Mouse (Mus musculus) testis, adult 2 months (tissue): ENCODE measurements around the gene Cdh18. TPM values are rescaled to one million over a fixed set of nuclear protein-coding genes. Genes with fewer than 3 reads are reported as not detected.

Experiments used
- H3K27ac ChIP-seq: fragments of 200-500 bp; 2 replicates; pipeline ENCODE4 v1.5.1; 2012; ENCODE audit warnings: low read depth, low read length; ENCODE audit not compliant: control insufficient read depth, insufficient read depth
- H3K27me3 ChIP-seq: fragments of 200-500 bp; 2 replicates; pipeline ENCODE4 v1.6.1; 2012; ENCODE audit warnings: mild to moderate bottlenecking, low read length, moderate library complexity; ENCODE audit not compliant: control insufficient read depth, insufficient read depth
- H3K36me3 ChIP-seq: fragments of 200-500 bp; 2 replicates; pipeline ENCODE4 v1.6.1; 2012; ENCODE audit warnings: mild to moderate bottlenecking, low read length; ENCODE audit not compliant: control insufficient read depth, insufficient read depth
- H3K4me1 ChIP-seq: fragments of 200-500 bp; 2 replicates; pipeline ENCODE4 v1.6.1; 2012; ENCODE audit warnings: low read length; ENCODE audit not compliant: control insufficient read depth, insufficient read depth
- H3K4me3 ChIP-seq: fragments of 200-500 bp; 2 replicates; pipeline ENCODE4 v1.5.1; 2012; ENCODE audit warnings: low read depth, mild to moderate bottlenecking, low read length, moderate library complexity, mixed read lengths; ENCODE audit not compliant: control insufficient read depth
- CTCF ChIP-seq: fragments of 200-500 bp; IDR thresholded peaks from 2 replicates; pipeline ENCODE4 v1.5.1; 2012; ENCODE audit warnings: low read depth, mild to moderate bottlenecking, inconsistent platforms, low read length, moderate library complexity; ENCODE audit not compliant: control insufficient read depth, insufficient read depth, insufficient replicate concordance
- POLR2A ChIP-seq: fragments of 200-500 bp; IDR thresholded peaks from 2 replicates; pipeline ENCODE4 v1.6.1; 2012; ENCODE audit warnings: low read depth, mild to moderate bottlenecking, inconsistent platforms, low read length, moderate library complexity; ENCODE audit not compliant: control insufficient read depth
- polyA plus RNA-seq: library from polyadenylated mRNA; depleted of rRNA; stranded (reverse); fragments of >200 nt; gene quantifications from 2 replicates; pipeline ENCODE4 v1.2.3, GENCODE M21; 2012

Gene Cdh18
- polyA plus RNA-seq, 1 experiment = 1.5 TPM

- Histone ChIP-seq H3K36me3 (no peaks in the 10 kb centered on the region), H3K4me1 (no peaks in the 10 kb centered on the region), H3K27ac (no peak overlapping the region), H3K4me3 (no peak overlapping the region), H3K27me3 (no peaks in the 10 kb centered on the region)
- TF ChIP-seq CTCF = no peak
- TF ChIP-seq POLR2A = no peak
Measured at GRCm38 (mm10) chr15:23366325-23366724, 817.5 kb downstream of the Cdh18 start.

- Histone ChIP-seq H3K4me1 (no peaks in the 10 kb centered on the region), H3K36me3 (no peaks in the 10 kb centered on the region), H3K27me3 (no peaks in the 10 kb centered on the region), H3K27ac (no peak overlapping the region), H3K4me3 (no peak overlapping the region)
- TF ChIP-seq POLR2A (no peak), CTCF (no peak)
Measured at GRCm38 (mm10) chr15:23367712-23368111, 818.9 kb downstream of the Cdh18 start.

DNA sequence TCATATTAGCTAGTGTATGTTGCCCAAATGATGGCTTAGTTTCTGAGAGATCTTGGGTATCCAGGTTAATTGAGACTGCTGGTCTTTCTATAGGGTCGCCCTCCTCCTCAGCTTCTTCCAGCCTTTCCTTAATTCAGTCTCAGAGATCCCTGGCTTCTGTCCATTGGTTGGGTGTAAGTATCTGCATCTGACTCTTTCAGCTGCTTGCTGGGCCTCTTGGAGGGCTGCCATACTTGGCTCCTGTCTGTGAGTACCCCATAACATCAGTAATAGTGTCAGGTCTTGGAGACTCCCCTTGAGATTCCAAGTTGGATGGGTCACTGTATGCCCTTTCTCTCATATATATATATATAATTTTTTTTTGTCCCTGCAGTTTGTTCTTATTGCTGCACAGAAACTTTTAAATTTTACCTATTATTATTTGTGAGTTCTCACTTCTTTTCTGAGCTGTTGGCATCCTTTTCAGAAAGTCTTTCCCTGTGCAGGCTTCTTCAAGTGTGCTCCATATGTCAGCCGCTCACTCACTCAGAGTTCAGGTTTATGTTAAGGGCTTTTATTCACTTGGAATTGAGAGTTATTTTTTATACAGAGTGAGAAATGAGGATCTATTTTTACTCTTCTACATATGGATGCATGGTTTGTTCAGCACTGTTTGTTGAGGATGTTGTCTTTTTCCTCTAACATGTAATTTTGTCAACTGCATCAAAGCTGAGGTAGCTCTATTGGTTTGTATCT is 829.4 kb downstream of the Cdh18 start:
- Histone ChIP-seq H3K27me3 (no peaks in the 10 kb centered on the region), H3K4me1 (no peaks in the 10 kb centered on the region), H3K27ac (no peak overlapping the region), H3K36me3 (no peaks in the 10 kb centered on the region), H3K4me3 (no peak overlapping the region)
- no peak for TF ChIP-seq CTCF
- no peak for TF ChIP-seq POLR2A

- Histone ChIP-seq H3K36me3 (no peaks in the 10 kb centered on the region), H3K27me3 (no peaks in the 10 kb centered on the region), H3K4me3 (no peak overlapping the region), H3K27ac (no peak overlapping the region), H3K4me1 (no peaks in the 10 kb centered on the region)
- TF ChIP-seq POLR2A (no peak), CTCF (no peak)
Measured at GRCm38 (mm10) chr15:23385816-23386215, 837.0 kb downstream of the Cdh18 start.

- Histone ChIP-seq H3K4me1 (no peaks in the 10 kb centered on the region), H3K4me3 (no peak overlapping the region), H3K36me3 (no peaks in the 10 kb centered on the region), H3K27me3 (no peaks in the 10 kb centered on the region), H3K27ac (no peak overlapping the region)
- TF ChIP-seq POLR2A (no peak), CTCF (no peak)
Measured at GRCm38 (mm10) chr15:23396646-23397045, 847.8 kb downstream of the Cdh18 start.

DNA sequence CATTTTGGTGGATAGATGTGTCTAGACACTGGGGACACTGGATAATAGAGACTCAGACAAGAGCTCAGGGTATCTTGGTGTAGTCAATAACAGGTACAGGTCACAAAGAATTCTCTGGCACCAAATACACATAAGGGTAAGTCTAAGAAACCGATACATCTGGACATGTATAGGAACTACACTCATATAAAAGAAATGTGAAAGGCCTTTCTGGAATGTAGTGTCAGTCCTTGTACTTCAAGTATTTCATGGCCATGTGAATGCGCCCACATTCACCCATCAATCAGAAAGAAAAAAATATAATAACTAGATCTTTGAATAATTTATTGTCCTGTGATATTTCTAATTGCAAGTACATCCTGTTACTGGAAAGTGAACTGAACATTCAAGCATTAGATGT is 855.0 kb downstream of the Cdh18 start:
- no peak overlapping the region for H3K4me3 ChIP-seq
- H3K36me3 ChIP-seq = no peaks in the 10 kb centered on the region
- H3K27me3 ChIP-seq = no peaks in the 10 kb centered on the region
- no peaks in the 10 kb centered on the region for H3K4me1 ChIP-seq
- TF ChIP-seq POLR2A (no peak), CTCF (no peak)
- H3K27ac ChIP-seq = no peak overlapping the region

DNA sequence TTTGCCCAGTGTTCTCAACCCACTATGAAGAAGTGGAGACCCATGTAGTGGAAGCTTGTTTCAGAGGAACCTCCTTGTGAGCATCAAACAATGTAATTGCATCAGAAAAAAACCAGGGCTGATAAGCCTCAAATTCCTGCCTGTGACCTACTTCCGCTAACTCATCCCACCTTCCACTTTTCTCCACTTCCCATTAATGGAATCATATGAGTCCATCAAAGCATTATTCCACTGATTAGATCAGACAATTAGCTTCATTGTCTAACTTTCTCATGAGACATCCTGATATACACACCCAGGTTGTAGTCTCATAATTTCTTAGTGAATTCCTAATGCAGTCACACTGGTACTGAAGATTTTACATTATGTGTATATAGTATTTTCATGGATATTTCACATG is 859.4 kb downstream of the Cdh18 start:
- TF ChIP-seq CTCF = no peak
- TF ChIP-seq POLR2A = no peak
- H3K4me3 ChIP-seq = no peak overlapping the region
- H3K27ac ChIP-seq = no peak overlapping the region
- H3K36me3 ChIP-seq = no peaks in the 10 kb centered on the region
- no peaks in the 10 kb centered on the region for H3K27me3 ChIP-seq
- H3K4me1 ChIP-seq = no peaks in the 10 kb centered on the region

DNA sequence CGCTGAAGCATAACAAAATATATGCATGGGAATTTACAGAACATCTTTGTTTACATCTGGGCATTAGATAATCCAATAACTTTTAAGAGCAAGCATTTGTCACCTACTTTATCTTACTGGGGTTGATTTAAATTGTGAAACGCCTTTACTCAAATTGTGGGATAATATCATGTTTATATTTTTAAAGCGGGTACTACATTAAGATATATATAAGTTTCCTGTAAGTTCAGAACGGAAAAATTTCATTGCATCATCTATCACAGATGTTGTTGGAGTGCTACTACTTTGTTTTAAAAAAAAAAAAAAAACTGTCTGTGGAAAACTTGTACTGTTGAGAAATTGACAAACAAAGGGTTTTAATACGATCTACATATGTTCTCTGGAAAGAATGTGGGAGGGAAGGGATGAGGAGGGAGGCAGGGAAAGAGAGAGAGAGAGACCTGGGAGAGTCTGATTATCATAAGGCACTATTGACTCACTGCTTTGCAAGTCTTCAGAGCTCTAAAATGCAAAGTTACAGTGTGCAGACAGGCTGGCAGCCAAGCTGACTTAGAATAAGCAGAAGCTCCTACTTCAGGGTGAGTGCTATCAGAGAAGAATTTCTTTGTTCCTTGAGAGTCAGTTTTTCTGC is 867.7 kb downstream of the Cdh18 start:
- TF ChIP-seq CTCF (no peak), POLR2A (no peak)
- H3K4me3 ChIP-seq = no peak overlapping the region
- no peak overlapping the region for H3K27ac ChIP-seq
- H3K4me1 ChIP-seq = no peaks in the 10 kb centered on the region
- H3K27me3 ChIP-seq = no peaks in the 10 kb centered on the region
- H3K36me3 ChIP-seq = no peaks in the 10 kb centered on the region
